ENCODE assay signal across 13 mouse cellular contexts in the genomic region with DNA sequence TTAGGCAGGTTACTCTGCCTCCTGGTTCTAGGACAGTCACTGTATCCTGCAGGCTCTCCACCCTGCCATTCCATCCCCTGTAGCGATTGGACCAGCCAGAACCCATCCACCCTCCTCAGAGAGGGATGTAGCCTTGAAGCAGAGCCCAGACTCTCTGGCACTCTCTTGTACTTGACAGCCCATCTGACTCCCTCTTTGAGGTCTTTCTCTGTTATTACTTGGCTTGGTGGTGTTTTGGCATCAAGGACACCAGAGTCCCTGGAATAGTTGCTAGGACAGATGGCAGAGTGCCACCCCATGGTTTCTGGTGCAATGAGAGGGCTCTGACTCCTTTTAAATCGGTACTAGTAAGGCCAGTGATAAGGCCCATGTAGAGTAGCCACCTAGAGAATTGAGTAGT. TPM values are rescaled to one million over a fixed set of nuclear protein-coding genes. Genes with fewer than 3 reads are reported as not detected.
DNase-seq lines count a peak whose midpoint lies in the region; ATAC-seq lines count a peak whose summit lies in the region.
"Had no signal": no experiment of that assay in that cellular context is flagged by ENCODE, and none has a peak within 500 bp of the region (broad histone marks: within the 10 kb centered on the region; RNA-seq: fewer than 3 reads in every experiment).

No protein-coding gene starts in this region.

- H3K27ac ChIP-seq in hindbrain, embryonic 14.5 days: no peak overlapping the region
- H3K27ac ChIP-seq in hindbrain, embryonic 10.5 days: no peak overlapping the region
- H3K27ac ChIP-seq: embryonic facial prominence, embryonic 15.5 days; heart, embryonic 13.5 days; liver, embryonic 13.5 days; neural tube, embryonic 12.5 days had no signal

- peak; percentile 46; the same call in 1 of the 2 replicates for ATAC-seq in hindbrain, embryonic 14.5 days (ENCODE audit: low FRiP score)

- H3K27me3 ChIP-seq in hindbrain, embryonic 14.5 days (ENCODE audit: control insufficient read depth, insufficient read depth, low read length): no peaks in the 10 kb centered on the region
- no peaks in the 10 kb centered on the region for H3K27me3 ChIP-seq in hindbrain, embryonic 10.5 days (ENCODE audit: insufficient read depth, poor library complexity, severe bottlenecking)
- H3K27me3 ChIP-seq: embryonic facial prominence, embryonic 15.5 days; heart, embryonic 13.5 days; liver, embryonic 13.5 days; neural tube, embryonic 12.5 days had no signal

- no peak overlapping the region for H3K4me2 ChIP-seq in hindbrain, embryonic 14.5 days (replicated peaks)
- H3K4me2 ChIP-seq: embryonic facial prominence, embryonic 15.5 days; heart, embryonic 13.5 days; liver, embryonic 13.5 days; neural tube, embryonic 12.5 days had no signal

- no peak overlapping the region for H3K9ac ChIP-seq in hindbrain, embryonic 14.5 days
- H3K9ac ChIP-seq: embryonic facial prominence, embryonic 15.5 days; heart, embryonic 13.5 days; liver, embryonic 13.5 days; neural tube, embryonic 12.5 days had no signal

- H3K4me1 ChIP-seq in hindbrain, embryonic 14.5 days (replicated peaks; ENCODE audit: control insufficient read depth, insufficient read depth, low read length): no peaks in the 10 kb centered on the region
- no peaks in the 10 kb centered on the region for H3K4me1 ChIP-seq in hindbrain, embryonic 10.5 days (replicated peaks)
- H3K4me1 ChIP-seq: embryonic facial prominence, embryonic 15.5 days; neural tube, embryonic 12.5 days had no signal

- peak; percentile 51 for DNase-seq in hindbrain, embryonic 14.5 days (ENCODE audit: low spot score)
- no peak for DNase-seq in hindbrain, embryonic 10.5 days (ENCODE audit: low spot score)
- peak; percentile 10 for DNase-seq in right cerebral cortex, adult 18-20 months
- DNase-seq in right cerebral cortex, postnatal 25 days: no peak
- peak; percentile 71 to 85 for DNase-seq in cerebellum, postnatal 25 days
- peak; percentile 32 for DNase-seq in skeletal muscle tissue, adult 2 months (ENCODE audit: low read depth, low spot score)
- no peak for DNase-seq in thymus, postnatal 10 days (ENCODE audit: low spot score in 2 of 2)
- DNase-seq in thymus, postnatal 14 days: no peak
- DNase-seq: kidney, postnatal 14 days; liver, embryonic 13.5 days had no signal

- H3K4me3 ChIP-seq in hindbrain, embryonic 14.5 days (replicated peaks; ENCODE audit: low read length): no peak overlapping the region
- H3K4me3 ChIP-seq in hindbrain, embryonic 10.5 days: no peak overlapping the region
- H3K4me3 ChIP-seq: embryonic facial prominence, embryonic 15.5 days; heart, embryonic 13.5 days; liver, embryonic 13.5 days; neural tube, embryonic 12.5 days had no signal

- H3K36me3 ChIP-seq in hindbrain, embryonic 14.5 days (replicated peaks; ENCODE audit: control insufficient read depth, insufficient read depth): peaks cover 31% of the 10 kb centered on the region
- H3K36me3 ChIP-seq in hindbrain, embryonic 10.5 days: peaks cover 60% of the 10 kb centered on the region

- H3K9me3 ChIP-seq in hindbrain, embryonic 14.5 days (ENCODE audit: control insufficient read depth, low read length): no peaks in the 10 kb centered on the region
- peaks cover 14% of the 10 kb centered on the region; the same call in 1 of the 2 replicates for H3K9me3 ChIP-seq in hindbrain, embryonic 10.5 days
- H3K9me3 ChIP-seq: embryonic facial prominence, embryonic 15.5 days; heart, embryonic 13.5 days had no signal

- WGBS in hindbrain, embryonic 14.5 days: 78% methylated on average over 2 of the region's 2 CpGs
- WGBS in hindbrain, embryonic 10.5 days: 94% methylated on average over 2 of the region's 2 CpGs

RNA-seq across cellular contexts. Expression of a gene that starts 17.3 kb away (rescaled TPM):
- 7.2 and 12.0 TPM in 2 replicates for polyA plus RNA-seq in hindbrain, embryonic 14.5 days (2014; fragmentation: Nextera tagmentation; extraction: Ambion mirVana)
- 20.9 and 25.2 TPM in 2 replicates for polyA plus RNA-seq in hindbrain, embryonic 10.5 days (2016; fragmentation: Nextera tagmentation; extraction: Ambion mirVana)

RNA-seq across cellular contexts. Expression of a gene that starts 27.9 kb away (rescaled TPM):
- 48.5 and 51.7 TPM in 2 replicates for polyA plus RNA-seq in hindbrain, embryonic 14.5 days (2014; fragmentation: Nextera tagmentation; extraction: Ambion mirVana)
- polyA plus RNA-seq in hindbrain, embryonic 10.5 days (2016; fragmentation: Nextera tagmentation; extraction: Ambion mirVana): 27.3 and 28.8 TPM in 2 replicates

RNA-seq across cellular contexts. Expression of a gene that starts 44.6 kb away (rescaled TPM):
- polyA plus RNA-seq in hindbrain, embryonic 14.5 days (2014; fragmentation: Nextera tagmentation; extraction: Ambion mirVana): 2.1 and 3.0 TPM in 2 replicates
- polyA plus RNA-seq in hindbrain, embryonic 10.5 days (2016; fragmentation: Nextera tagmentation; extraction: Ambion mirVana): 0.42 and 0.44 TPM in 2 replicates

Comparison
In these comparisons a context has a peak if more than half of its experiments do, and no peak if none do; other contexts are left out.
1. DNase-seq: peak in hindbrain, embryonic 14.5 days (single experiment), right cerebral cortex, adult 18-20 months (single experiment), cerebellum, postnatal 25 days (2 of 2) and skeletal muscle tissue, adult 2 months (single experiment); none in hindbrain, embryonic 10.5 days (single experiment), right cerebral cortex, postnatal 25 days (single experiment), thymus, postnatal 10 days (0 of 2) and thymus, postnatal 14 days (single experiment).